Mouse (Mus musculus) c-Kit-positive CD71-positive TER-119-negative erythroid progenitor cells, embryonic 14.5 days (primary cell): ENCODE results near the gene Vmn2r19.
A peak's percentile ranks its signal among the peaks of the same experiment; 100 is the strongest.
"Not testable (repeated sequence)": the region's sequence is repeated elsewhere in the genome, so short reads cannot be mapped to it uniquely, and the experiment has no call there.

Source experiments
- DNase-seq: peaks from one replicate; pipeline ENCODE4 v3.0.0-alpha.2; 2013; ENCODE audit warnings: low read depth

Gene Vmn2r19

GRCm38 (mm10) chr6:123308033-123308432, at the start of gene Vmn2r19:
Gene Vmn2r19 (plus strand): TSS chr6:123308333.
- DNase-seq = no peak

GRCm38 (mm10) chr6:123258946-123259345, 49.2 kb upstream of the Vmn2r19 start:
- no peak for DNase-seq

GRCm38 (mm10) chr6:123259889-123260603, 48.1 kb upstream of the Vmn2r19 start:
- DNase-seq = no peak

GRCm38 (mm10) chr6:123260868-123261267, 47.3 kb upstream of the Vmn2r19 start:
- no peak for DNase-seq

DNA sequence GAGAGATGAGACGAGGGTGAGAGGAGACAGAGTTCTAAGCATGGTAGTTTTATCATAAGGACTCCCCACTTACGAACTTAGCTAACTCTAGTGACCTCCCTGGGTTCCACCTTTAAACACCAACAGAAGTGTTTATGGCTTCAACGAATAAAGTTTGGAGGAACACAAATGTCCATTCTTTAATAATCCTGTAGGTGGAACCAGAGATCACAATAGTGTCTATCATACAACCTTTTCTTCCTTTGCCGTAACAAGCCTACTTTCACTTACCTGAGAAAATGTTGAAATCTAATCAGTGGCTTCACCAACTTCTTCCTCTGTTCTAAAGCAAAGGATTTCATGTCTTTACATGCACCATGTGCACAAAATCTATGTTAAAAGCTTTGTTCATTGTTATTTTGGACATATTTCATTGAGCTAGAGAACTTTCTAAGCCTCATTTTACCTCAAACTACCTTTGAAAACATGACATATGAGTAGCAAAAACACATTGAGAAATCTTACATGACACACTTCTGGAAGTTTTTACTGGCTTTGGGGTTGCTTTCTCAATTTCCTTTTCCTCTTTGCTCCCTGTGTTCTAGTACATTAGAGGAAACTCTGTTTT, 46.5 kb upstream of the Vmn2r19 start, which contains the start of gene Clec4d:
TSS of gene Clec4d (plus strand) at position 557 of the 607 bp plus-strand sequence.
- no peak for DNase-seq

DNA sequence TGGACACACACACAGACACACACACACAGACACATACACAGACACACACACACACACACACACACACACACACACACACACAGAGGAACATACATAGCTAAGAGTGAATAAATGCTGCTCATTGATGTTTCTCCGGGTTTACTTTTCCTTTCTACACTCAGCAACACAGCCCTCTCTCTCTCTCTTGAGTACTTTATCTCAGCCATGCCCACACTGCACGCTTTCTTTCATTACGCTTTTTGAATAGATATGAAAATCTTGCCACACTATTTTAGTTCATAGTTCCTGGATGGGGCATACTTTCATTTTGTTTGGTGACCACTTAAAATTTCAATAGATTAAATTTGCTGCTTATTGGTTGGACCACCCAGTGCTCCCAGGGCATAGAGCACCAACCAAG, 43.9 kb upstream of the Vmn2r19 start:
- no peak for DNase-seq

- no peak for DNase-seq
Measured at GRCm38 (mm10) chr6:123265809-123266208, 42.3 kb upstream of the Vmn2r19 start.

- DNase-seq = no peak
Measured at GRCm38 (mm10) chr6:123266945-123267344, 41.2 kb upstream of the Vmn2r19 start.

- no peak for DNase-seq
Measured at GRCm38 (mm10) chr6:123279443-123279842, 28.7 kb upstream of the Vmn2r19 start.

DNA sequence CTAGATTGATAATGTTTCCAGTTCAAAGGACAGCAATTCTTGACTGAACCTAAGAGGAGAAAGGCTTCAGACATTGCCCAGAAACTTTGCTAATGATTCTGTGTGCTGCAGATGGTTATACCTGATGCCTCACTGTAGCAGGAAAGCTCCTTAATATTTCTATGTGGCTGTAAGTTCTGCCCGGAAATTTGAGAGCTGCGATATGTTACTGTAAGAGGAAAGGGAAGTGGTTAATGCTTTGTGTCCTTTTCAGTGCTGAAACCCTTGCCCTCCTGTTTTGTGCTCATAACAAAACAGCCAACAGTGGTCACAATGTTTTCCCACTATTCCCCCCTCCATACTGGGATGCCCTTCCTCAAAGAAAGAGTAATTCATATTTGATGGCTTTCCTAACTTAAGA, 21.8 kb upstream of the Vmn2r19 start:
- no peak for DNase-seq

- no peak for DNase-seq
Measured at GRCm38 (mm10) chr6:123288931-123289330, 19.2 kb upstream of the Vmn2r19 start.

GRCm38 (mm10) chr6:123289753-123290152, 18.4 kb upstream of the Vmn2r19 start, which contains the start of gene Clec4e:
Gene Clec4e (minus strand): TSS chr6:123289870.
- no peak for DNase-seq

GRCm38 (mm10) chr6:123292751-123293400, 15.3 kb upstream of the Vmn2r19 start:
- peak; percentile 66 for DNase-seq

DNA sequence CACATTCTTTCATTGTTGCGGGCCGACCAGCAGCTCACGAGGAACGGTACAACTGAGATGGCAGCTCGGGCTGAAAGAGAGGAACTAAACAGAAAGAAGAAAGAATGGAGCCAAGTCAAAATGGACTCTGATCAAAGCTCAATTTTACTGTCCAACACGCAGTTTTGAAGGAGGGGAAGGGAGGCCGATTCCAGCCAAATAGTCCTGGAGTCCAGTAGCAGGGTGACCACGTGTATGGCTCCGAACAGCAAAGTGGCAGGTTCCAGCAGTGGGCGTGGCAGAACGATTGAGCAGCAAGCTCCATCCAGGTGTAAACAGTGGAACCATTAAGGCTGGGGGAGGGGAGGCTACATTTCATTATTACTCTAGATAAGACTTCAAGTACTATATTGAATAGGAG, 14.6 kb upstream of the Vmn2r19 start:
- not testable (repeated sequence) for DNase-seq

DNA sequence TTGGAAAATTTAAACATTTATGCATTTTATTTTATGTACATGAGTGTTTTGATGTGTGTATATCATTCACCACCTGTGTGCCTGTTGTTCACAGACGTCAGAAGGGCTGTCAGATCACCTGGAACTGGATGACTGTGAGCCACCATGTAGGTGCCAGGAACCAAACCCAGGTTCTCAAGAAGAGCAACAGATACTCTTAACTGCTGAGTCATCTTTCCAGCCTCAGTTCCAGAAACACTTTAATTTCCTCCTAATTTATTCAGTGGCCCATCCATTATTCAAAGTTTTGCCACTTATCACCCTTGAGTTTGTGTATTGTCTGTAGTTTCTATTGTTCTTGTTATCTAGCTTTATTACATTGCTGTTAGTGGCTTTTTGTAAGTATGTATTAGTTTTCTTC, 11.4 kb upstream of the Vmn2r19 start:
- no peak for DNase-seq

GRCm38 (mm10) chr6:123306315-123306714, 1.8 kb upstream of the Vmn2r19 start:
- not testable (repeated sequence) for DNase-seq

- no peak for DNase-seq
Measured at GRCm38 (mm10) chr6:123332503-123332902, 24.4 kb downstream of the Vmn2r19 start.

GRCm38 (mm10) chr6:123340093-123340492, 32.0 kb downstream of the Vmn2r19 start:
- peak; percentile 14 for DNase-seq

- no peak for DNase-seq
Measured at GRCm38 (mm10) chr6:123346141-123346540, 38.0 kb downstream of the Vmn2r19 start.
